Comparison of ENCODE assay signal across 8 mouse cellular contexts in the genomic region with DNA sequence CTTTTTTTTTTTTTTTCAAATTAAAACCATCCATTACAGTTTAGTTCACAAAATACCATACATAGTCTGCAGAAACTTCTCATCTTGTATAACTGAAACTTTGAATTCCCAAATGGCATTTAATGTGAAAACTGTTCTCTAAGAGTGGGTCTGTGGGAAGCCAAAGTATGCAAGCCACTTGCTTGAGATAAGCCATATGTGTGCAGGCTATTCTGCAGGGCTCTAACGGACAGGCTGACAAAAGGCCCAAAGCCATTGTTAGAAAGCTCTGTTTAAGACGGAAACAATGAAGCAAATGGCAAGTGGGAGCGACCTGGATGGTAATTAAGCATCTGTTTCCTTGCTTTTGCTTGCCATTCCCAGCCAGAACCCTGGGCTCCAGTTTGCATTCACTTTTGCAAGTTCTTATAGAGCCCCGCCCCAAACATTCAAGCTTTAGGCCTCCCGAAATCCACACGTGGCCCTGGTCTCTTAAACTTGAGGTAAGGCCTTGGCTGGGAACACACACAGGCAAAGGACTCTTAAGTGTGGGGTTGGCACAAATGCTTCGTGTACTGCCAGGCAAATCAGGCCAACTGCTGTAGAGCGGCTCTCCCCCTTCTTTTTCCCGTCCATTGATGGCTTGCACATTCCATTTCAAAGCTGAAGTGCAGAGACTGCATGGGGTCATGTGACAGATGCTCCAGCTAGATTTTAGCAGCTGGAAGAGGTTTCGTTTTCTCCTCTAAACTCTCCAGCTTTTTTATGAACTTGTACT. TPM values are rescaled to one million over a fixed set of nuclear protein-coding genes. Genes with fewer than 3 reads are reported as not detected.
A peak's percentile ranks its signal among the peaks of the same experiment; 100 is the strongest.
DNase-seq lines count a peak whose midpoint lies in the region; ATAC-seq lines count a peak whose summit lies in the region.

No protein-coding gene starts in this region.

- peak overlapping the region; percentile 31 for H3K27ac ChIP-seq in forebrain, embryonic 10.5 days
- H3K27ac ChIP-seq in hindbrain, embryonic 15.5 days (replicated peaks) = peak overlapping the region; percentile 40; the same call in 1 of the 2 replicates

- intact Hi-C loops in left cerebral cortex, postnatal 14 days (cut with DNase I) = no loop called here

- H3K9me3 ChIP-seq in forebrain, embryonic 10.5 days = peaks cover 8% of the 10 kb centered on the region; the same call in 1 of the 2 replicates
- no peaks in the 10 kb centered on the region for H3K9me3 ChIP-seq in hindbrain, embryonic 15.5 days

- H3K4me2 ChIP-seq in hindbrain, embryonic 15.5 days = no peak overlapping the region

- peak; percentile 43 for DNase-seq in brain, adult 2 months (ENCODE audit: low read depth, low spot score)
- DNase-seq in forebrain, embryonic 10.5 days (ENCODE audit: extremely low spot score, low spot score) = no peak
- peak; percentile 80 for DNase-seq in lung, postnatal 36 days
- no peak for DNase-seq in natural killer cell, adult 2 months (ENCODE audit: low spot score in 2 of 2)
- no peak for DNase-seq in left cerebral cortex, postnatal 14 days (ENCODE audit: low spot score in 2 of 2)
- DNase-seq in thymus, adult 18-20 months = no peak
- DNase-seq in adrenal gland, adult (ENCODE audit: inconsistent age in 2 of 2, low spot score in 1 of 2) = no peak

- no peak for ATAC-seq in hindbrain, embryonic 15.5 days (ENCODE audit: low FRiP score, low read depth)

- H3K36me3 ChIP-seq in forebrain, embryonic 10.5 days (replicated peaks) = peaks cover 39% of the 10 kb centered on the region
- H3K36me3 ChIP-seq in hindbrain, embryonic 15.5 days = no peaks in the 10 kb centered on the region

- WGBS in forebrain, embryonic 10.5 days = 54% methylated on average over 10 of the region's 10 CpGs
- 33% methylated on average over 10 of the region's 10 CpGs for WGBS in hindbrain, embryonic 15.5 days

- H3K9ac ChIP-seq in hindbrain, embryonic 15.5 days = no peak overlapping the region

- H3K4me3 ChIP-seq in forebrain, embryonic 10.5 days = no peak overlapping the region
- no peak overlapping the region for H3K4me3 ChIP-seq in hindbrain, embryonic 15.5 days

- peaks cover 38% of the 10 kb centered on the region for H3K4me1 ChIP-seq in forebrain, embryonic 10.5 days
- H3K4me1 ChIP-seq in hindbrain, embryonic 15.5 days (replicated peaks) = peaks cover 35% of the 10 kb centered on the region

- 0 out of 2 replicates have a peak, but pooled peaks cover 6% of the 10 kb centered on the region for H3K27me3 ChIP-seq in forebrain, embryonic 10.5 days (ENCODE audit: poor library complexity, severe bottlenecking)
- no peaks in the 10 kb centered on the region for H3K27me3 ChIP-seq in hindbrain, embryonic 15.5 days

RNA-seq across cellular contexts. Expression of a gene that starts 32.4 kb away (rescaled TPM):
- 140 and 143 TPM in 2 replicates for polyA plus RNA-seq in forebrain, embryonic 10.5 days (2016; fragmentation: Nextera tagmentation; extraction: Ambion mirVana)
- polyA plus RNA-seq in hindbrain, embryonic 15.5 days (2015; fragmentation: Nextera tagmentation; extraction: Ambion mirVana) = 92.7 and 103 TPM in 2 replicates
- total RNA-seq in left cerebral cortex, postnatal 14 days (2021) = 10 to 100 TPM; 44.8 to 49.1 TPM

RNA-seq across cellular contexts. Expression of a gene that starts 51.9 kb away (rescaled TPM):
- 0.33 and 0.42 TPM in 2 replicates for polyA plus RNA-seq in forebrain, embryonic 10.5 days (2016; fragmentation: Nextera tagmentation; extraction: Ambion mirVana)
- 0.14 and 0.27 TPM in 2 replicates for polyA plus RNA-seq in hindbrain, embryonic 15.5 days (2015; fragmentation: Nextera tagmentation; extraction: Ambion mirVana)
- total RNA-seq in left cerebral cortex, postnatal 14 days (2021) = not detected

RNA-seq across cellular contexts. Expression of a gene that starts 59.1 kb away (rescaled TPM):
- 55.3 and 57.7 TPM in 2 replicates for polyA plus RNA-seq in forebrain, embryonic 10.5 days (2016; fragmentation: Nextera tagmentation; extraction: Ambion mirVana)
- 48.2 and 51.7 TPM in 2 replicates for polyA plus RNA-seq in hindbrain, embryonic 15.5 days (2015; fragmentation: Nextera tagmentation; extraction: Ambion mirVana)
- total RNA-seq in left cerebral cortex, postnatal 14 days (2021) = 100 to 1,000 TPM; 108 to 119 TPM

Comparison
In these comparisons a context has a peak if more than half of its experiments do, and no peak if none do; other contexts are left out.
1. DNase-seq: peak in brain, adult 2 months (single experiment) and lung, postnatal 36 days (single experiment); none in forebrain, embryonic 10.5 days (single experiment), natural killer cell, adult 2 months (0 of 2), left cerebral cortex, postnatal 14 days (0 of 2), thymus, adult 18-20 months (0 of 2) and adrenal gland, adult (0 of 2).